Mouse (Mus musculus): Measurements from ENCODE around the gene 4930469K13Rik.

DNA sequence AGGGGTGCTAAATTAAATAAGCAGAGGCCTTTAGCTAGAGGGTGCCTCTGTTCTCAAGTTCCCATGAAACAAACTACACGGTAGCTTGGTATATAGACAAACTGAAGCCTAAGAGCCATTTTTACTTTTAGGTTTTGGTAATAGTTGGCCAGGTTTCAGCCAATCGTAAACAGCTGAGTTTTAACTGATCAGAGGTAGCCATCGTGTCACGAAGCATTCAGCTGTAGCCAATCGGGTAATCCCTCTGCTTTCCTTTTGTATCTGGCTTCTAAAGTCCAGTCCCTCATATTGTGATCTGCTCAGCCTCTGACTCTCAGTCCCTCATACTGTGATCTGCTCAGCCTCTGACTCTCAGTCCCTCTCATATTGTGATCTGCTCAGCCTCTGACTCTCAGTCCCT lies 68.7 kb downstream of the 4930469K13Rik start:
- TF ChIP-seq CTCF (IDR thresholded peaks at IDR 0.05; ENCODE audit: borderline replicate concordance, control insufficient read depth, extremely low read depth, insufficient read depth, low read length, poor library complexity), result no peak
- no peak for TF ChIP-seq POLR2A (IDR thresholded peaks at IDR 0.05; ENCODE audit: control insufficient read depth, extremely low read depth, insufficient read depth, low read length, poor library complexity)
